Comparison of ENCODE assay signal across 14 mouse cellular contexts in the genomic region with DNA sequence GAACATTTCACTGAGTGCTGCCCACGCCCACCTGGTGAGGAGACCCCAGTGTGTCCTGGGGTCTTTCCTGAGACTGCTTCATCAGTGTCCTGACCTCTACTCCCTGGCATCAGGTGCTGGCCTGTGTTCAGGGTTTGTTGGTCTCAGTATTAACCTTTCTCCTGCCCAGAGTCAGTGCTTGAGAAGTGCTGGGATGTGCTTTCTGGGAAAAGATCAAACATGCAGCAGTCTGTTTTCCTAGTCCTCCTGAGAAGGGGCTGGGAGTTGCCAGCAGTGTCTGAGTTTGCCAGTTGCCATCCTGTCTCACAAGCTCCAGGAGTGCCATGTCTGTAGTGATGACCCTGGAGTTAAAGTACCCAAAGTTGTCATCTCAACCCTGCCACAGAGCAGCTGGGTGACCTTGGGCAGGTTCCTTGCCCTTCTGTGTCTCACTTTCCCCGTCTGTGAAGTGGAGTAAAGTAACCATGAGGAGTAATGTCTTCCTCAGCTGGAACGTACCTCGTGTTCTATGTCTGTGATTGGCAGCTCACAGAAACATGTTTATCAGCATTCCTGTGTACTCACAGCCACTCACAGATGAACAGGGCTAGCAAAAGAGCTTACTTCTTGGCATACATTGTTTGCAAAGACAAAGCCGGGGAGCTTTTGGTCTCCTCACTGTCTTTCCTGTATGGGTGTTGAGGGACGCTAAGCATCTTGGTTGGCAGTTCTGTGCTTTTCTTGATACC.
"Had no signal": no experiment of that assay in that cellular context is flagged by ENCODE, and none has a peak within 500 bp of the region (broad histone marks: within the 10 kb centered on the region; RNA-seq: fewer than 3 reads in every experiment).

No protein-coding gene starts in this region.

- H3K36me3 ChIP-seq: lung, embryonic 15.5 days had no signal

- H3K27me3 ChIP-seq: limb, embryonic 15.5 days; liver, embryonic 12.5 days; lung, embryonic 15.5 days; midbrain, embryonic 12.5 days; neural tube, embryonic 13.5 days had no signal

- H3K4me1 ChIP-seq: limb, embryonic 15.5 days had no signal

- H3K9ac ChIP-seq: limb, embryonic 15.5 days; liver, embryonic 12.5 days; lung, embryonic 15.5 days; midbrain, embryonic 12.5 days; neural tube, embryonic 13.5 days had no signal

- DNase-seq: layer of hippocampus, adult 9-11 months; layer of hippocampus, postnatal 36 days; retina, postnatal 1 day; right cerebral cortex, postnatal 4 days; spleen, adult 18-20 months; thymus, adult 18-20 months; thymus, postnatal 14 days had no signal

- H3K27ac ChIP-seq: limb, embryonic 15.5 days; liver, embryonic 12.5 days; lung, embryonic 15.5 days; midbrain, embryonic 12.5 days; neural tube, embryonic 13.5 days had no signal

- H3K4me2 ChIP-seq: limb, embryonic 15.5 days; liver, embryonic 12.5 days; lung, embryonic 15.5 days; midbrain, embryonic 12.5 days; neural tube, embryonic 13.5 days had no signal

- H3K9me3 ChIP-seq: limb, embryonic 15.5 days; liver, embryonic 12.5 days; lung, embryonic 15.5 days; midbrain, embryonic 12.5 days; neural tube, embryonic 13.5 days had no signal

- ATAC-seq: intestine, embryonic 16.5 days; liver, embryonic 12.5 days; midbrain, embryonic 16.5 days had no signal

- H3K4me3 ChIP-seq: limb, embryonic 15.5 days; liver, embryonic 12.5 days; lung, embryonic 15.5 days; midbrain, embryonic 12.5 days; neural tube, embryonic 13.5 days had no signal
